Mouse (Mus musculus): ENCODE data around the gene Upk1a.

DNA sequence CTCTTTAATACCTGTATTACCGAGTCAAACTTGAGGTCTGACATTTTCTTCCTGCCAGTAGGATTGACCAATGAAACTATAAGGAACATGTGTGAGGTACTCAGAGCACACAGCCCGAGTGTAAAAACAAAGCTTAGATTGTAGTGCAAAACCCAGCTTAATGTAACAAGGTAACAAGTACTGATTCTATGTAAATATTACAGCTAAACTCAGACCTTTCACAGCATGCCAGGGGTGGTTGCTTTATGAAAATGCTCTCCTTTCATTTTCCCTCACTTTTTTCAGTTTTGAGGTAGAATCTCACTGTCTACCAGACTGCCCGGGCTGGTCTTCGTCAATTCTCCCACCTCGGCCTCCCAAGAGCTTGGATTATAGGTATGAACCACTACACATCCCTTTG, 16.6 kb downstream of the Upk1a start:
- TF ChIP-seq POLR2A (IDR thresholded peaks at IDR 0.05; ENCODE audit: extremely low read depth, insufficient read depth, low read length) (no peak), CTCF (IDR thresholded peaks at IDR 0.05; ENCODE audit: extremely low read depth, insufficient read depth, low read length) (no peak)
